Mouse (Mus musculus): Measurements from ENCODE around the gene Ube2n.
"Not testable (repeated sequence)": the region's sequence is repeated elsewhere in the genome, so short reads cannot be mapped to it uniquely, and the experiment has no call there.

Gene Ube2n

DNA sequence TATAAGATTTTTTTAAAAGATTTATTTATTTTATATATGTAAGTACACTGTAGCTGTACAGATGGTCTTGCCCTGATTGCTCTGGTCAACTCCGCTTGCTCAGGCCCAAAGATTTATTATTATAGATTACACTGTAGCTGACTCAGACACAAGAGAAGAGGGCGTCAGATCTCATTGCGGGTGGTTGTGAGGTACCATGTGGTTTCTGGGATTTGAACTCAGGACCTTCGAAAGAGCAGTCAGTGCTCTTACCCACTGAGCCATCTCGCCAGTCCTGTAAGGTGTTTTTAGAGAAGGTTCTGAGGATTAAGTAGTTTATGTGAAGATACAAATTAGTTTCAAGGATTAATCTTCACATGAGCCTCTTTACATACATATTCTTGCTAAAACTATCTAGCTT lies 10.9 kb downstream of the Ube2n start:
- no peak for DNase-seq (ENCODE audit: low read depth)

DNA sequence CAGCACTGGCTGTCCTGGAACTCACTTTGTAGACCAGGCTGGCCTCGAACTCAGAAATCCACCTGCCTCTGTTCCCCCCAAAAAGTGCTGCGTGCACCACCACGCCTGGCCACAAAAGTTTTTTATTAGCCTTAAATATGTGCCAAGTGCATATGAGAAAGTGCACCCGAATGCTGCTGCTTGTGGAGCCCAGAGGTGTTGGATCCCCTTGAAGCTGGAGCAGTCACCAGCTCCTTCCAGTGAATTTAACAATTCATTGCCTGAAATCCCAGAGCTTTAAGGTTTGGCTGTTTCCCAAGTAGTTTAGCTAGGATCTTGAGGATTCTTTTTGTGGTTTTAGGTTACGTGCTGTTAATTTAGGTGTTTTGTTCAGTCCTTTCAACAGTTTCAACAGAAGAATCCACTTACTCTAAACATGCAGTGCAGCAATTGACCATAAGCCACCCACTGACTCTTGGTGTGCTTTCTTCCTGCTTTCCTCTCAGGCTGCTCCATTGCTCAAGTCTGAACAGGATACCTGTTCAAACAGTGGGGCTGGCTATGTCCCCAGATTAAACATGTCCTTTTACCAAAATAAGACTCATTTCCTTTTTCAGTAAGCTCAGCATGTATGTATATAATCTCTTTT lies 11.7 kb downstream of the Ube2n start:
- no peak for DNase-seq (ENCODE audit: low read depth)

DNA sequence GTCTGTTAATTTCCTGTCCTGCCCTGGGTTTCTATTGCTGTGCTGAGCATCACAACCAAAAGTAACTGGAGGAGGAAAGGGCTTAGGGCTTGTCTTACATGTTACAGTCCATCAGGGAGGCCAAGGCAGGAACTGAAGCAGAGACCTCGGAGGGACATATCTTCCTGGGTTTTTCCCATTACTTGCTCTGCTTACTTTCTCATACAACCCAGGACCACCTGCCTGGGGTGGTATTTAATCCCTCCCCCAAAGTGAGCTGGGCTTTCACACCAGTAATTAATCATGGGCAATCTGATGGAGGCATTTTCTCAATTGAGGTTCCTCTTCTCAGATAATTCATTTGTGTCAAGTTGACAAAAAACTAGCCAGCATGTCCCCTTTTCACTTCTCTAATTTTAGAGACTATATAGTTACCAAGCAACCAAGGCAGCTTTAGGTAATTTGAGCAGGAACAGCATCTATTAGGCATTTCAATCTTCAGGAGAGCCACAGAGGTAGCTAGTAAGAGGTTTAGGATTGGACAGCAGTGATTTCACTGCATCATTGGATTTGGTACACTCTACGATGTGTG lies 15.7 kb downstream of the Ube2n start:
- DNase-seq (ENCODE audit: low read depth): no peak

DNA sequence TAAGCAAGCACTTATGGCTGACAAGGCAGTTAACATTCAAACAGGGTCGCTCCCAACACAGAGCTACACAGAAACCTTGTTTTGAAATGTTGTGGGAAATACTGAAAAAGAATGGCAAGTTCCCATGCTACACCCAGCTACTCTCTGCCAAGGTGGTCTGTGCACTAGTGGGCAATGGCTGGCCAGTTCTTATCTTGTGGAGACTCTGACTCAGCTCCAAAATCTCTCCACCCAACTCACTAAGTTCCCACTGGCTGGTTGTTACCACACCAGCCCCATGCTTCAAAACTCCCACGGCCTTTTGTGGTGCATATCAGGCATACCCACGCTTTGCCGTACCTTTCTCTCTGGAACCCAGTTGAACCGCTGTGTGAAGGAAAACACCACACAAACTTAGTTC lies 18.0 kb downstream of the Ube2n start:
- DNase-seq (ENCODE audit: low read depth): no peak

DNA sequence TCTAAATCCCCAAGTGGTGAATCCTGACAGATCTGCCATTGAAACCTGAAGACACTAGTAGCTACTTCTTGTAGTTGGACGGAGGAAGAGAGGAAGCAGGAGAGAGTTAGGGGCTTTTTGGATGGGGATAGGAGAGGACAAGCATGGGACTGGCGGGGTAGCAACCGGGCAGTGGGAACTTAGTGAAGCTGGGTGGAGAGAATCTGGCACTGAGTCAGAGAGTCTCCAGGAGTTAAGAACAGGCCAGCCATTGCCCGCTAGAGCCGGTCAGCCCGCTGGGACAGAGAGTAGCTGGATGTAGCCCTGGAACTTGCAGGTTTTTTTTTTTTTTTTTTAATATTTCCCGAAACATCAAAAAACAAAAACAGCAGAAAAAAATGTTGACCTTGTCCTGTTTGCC lies 18.4 kb downstream of the Ube2n start:
- no peak for DNase-seq (ENCODE audit: low read depth)

DNA sequence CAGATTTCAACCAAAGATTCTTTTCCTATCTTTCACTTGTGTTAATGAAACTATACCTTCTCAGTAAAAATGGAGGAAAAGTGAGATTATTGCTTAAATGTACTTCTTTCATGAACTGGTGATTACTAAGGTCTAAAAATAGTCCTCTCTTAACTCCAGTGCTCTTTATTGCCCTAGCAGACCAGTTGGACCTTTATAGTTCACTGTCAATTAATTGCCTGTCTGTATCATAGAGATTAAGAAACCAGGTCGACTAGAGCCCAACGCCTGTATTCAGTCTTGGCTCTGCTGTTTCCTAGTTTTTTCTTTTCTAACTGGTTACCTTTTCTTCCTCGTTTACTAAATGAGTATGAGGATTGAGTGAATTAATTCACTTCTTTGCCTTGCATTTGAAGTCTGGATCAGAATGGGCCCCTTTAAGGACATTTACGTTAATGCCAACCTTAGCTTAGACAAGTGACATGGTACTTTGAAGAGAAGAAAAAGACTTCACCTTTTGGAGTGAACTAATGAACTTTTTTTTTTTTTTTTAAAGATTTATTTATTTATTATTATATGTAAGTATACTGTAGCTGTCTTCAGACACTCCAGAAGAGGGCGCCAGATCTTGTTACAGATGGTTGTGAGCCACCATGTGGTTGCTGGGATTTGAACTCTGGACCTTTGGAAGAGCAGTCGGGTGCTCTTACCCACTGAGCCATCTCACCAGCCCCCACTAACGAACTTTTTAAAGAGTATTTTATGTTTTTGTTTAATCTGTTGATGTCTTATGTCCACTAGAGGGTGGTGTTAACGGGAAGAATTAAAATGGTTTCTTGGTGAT lies 20.7 kb downstream of the Ube2n start:
- no peak for DNase-seq (ENCODE audit: low read depth)

DNA sequence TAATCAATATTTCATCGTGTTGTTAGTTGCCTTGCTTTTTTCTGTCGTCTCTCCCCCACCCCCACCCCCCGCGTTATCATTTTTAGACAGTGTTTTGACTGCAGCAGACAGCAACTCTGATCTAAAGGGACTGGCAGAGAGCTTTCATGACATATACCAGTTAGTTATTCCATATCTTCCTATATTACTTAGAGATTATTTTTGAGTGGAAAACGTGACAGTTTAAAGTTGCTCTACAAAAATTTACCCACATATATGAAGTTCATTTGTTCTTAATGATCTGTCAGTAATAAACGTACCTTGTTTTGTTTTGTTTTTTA lies 21.2 kb downstream of the Ube2n start:
- no peak for DNase-seq (ENCODE audit: low read depth)

DNA sequence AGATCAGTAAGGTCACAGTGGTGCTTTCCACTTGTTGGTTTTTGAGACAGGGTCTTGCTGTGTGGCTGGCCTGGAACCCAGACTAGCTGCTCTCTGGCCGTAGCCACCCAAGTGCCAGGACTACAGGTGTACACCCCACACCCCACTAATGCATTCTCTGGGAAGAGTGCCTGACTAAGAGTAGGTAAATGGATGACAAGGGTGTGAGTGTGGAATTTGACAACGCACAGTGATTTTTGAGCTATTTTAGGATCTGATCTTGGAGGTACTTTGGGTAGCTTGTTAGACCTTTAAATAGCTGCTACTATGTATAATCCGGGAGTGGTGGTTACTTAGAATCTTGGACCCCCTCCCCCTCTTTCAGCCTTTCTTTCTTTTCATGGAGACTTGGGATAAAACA lies 24.3 kb downstream of the Ube2n start:
- no peak for DNase-seq (ENCODE audit: low read depth)

DNA sequence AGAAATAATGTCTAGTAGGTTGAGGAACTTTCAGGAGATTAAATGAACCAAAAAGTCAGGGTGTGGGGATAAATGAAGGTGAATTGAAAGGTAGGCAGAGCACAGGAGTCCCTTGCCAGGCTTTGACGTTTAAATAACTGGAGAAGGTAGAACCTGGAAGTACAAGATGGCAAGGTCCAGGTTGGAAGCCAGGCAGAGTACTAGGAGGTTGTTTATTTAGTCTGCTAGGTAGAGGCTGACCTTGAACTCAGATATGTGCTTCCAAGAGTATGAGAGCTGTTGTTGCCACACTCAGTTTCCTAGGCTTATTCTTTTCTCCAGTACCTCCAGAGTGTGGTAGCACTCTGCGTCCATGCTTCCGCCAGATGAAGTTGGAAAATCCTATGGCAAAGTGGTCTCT lies 24.9 kb downstream of the Ube2n start:
- DNase-seq (ENCODE audit: low read depth): no peak

DNA sequence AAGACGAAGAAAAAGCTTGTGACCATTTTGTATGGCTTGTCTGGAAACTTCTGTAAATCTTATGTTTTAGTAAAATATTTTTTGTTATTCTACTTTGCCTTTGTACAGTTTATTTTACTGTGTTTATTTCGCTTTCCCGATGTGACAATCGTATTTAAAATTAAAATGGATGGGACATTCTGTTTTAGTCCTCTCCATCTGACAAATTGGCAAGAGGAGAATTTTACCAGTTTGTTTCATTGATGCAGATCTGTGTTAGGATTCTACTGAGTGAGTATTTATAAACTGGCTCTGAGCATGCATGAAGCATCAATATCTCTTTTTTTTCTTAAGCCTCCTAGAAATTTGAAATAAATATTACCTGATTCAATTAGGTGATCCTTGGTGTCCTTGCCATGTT lies 28.0 kb downstream of the Ube2n start:
- DNase-seq (ENCODE audit: low read depth): no peak

DNA sequence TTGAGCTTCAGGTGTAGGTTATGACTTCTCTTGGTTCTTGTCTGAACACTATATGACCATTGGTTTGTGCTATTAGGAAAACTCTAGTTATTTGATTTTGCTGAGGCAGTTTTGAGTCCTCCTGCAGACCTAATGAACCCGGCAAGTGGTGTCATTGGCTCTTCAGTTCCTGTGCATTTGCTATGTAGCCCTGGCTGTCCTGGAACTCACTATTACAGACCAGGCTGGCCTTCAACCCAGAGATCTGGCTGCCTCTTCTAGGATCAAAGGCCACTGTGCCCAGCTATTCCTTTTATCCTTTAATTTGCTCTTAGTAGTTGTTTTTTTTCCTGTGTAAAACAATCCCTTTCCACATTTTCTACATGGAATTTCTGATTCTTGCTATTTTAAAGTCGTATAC lies 28.4 kb downstream of the Ube2n start:
- DNase-seq (ENCODE audit: low read depth): no peak

DNA sequence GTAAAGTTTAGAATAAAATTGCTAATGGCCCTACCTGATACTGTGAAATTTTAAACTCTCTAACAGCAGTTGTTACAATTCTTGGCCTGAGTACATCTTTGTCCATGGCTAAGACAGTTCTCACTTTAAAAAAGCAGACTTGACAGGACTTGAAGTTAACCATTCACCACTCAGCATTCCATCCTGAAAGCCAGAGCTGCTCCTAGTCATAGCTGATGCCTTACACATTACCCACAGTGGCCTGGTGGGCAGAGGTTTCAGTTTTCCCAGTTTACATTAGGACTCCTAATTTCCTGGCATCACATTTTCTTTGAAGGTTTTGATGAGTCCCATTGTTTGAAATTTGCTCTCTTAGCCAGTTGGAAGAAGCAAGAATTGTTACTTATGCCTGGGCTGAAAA lies 29.1 kb downstream of the Ube2n start:
- no peak for DNase-seq (ENCODE audit: low read depth)

DNA sequence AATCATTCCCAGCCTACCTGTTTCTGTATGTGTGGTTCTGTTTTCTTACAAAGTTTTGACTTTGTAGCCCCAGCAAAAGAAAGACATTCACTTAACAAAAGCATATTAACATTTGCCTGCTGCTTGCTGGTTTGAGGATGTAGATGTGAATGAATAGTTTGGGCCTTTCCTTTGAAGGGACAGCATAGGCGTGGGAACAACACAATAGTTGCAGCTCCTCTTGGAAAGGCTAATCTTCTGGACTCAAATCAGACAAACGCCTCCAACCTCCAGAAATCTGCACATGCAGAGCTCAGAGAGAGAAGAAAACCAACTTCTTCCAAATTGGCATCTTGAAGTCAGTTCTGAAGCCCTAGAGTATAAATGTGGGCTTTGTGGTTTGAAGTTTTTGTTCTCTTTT lies 29.7 kb downstream of the Ube2n start:
- DNase-seq (ENCODE audit: low read depth): no peak

DNA sequence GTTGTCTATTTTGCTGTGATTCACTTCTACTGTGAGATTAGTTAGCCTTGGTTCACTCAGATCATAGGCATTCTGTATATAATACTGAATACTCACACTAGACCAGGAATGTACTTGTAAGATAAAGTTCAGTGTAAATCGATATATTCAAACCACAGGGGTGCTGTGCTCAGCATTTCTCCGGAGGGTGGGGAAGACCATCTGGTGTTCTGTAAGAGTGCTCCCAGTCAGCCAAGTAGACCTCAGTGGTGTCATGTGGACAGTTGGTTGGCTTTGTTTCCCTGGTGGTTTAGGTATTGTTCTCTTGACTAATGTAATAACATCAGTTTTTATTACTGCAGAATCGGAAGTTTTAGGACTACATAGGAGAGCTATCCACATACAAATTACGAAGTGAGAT lies 30.1 kb downstream of the Ube2n start:
- no peak for DNase-seq (ENCODE audit: low read depth)

DNA sequence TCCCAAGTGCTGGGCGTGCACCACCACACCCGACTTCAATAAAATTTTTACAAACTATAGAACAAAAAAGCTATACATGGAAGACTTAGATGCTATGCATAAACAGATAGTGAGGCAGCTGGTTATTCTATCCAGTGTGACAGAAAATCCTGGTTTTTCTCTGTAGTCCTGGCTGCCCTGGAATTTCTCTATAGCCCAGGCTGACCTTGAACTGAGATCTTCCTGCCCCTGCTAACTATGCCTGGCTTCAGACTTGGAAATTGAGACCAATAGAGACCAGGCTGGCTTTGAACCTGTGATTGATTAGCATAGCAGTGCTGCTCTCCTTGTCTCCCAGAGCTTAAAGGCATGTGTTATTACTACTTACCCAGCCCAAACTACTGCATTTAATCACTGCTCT lies 31.2 kb downstream of the Ube2n start:
- DNase-seq (ENCODE audit: low read depth): no peak

DNA sequence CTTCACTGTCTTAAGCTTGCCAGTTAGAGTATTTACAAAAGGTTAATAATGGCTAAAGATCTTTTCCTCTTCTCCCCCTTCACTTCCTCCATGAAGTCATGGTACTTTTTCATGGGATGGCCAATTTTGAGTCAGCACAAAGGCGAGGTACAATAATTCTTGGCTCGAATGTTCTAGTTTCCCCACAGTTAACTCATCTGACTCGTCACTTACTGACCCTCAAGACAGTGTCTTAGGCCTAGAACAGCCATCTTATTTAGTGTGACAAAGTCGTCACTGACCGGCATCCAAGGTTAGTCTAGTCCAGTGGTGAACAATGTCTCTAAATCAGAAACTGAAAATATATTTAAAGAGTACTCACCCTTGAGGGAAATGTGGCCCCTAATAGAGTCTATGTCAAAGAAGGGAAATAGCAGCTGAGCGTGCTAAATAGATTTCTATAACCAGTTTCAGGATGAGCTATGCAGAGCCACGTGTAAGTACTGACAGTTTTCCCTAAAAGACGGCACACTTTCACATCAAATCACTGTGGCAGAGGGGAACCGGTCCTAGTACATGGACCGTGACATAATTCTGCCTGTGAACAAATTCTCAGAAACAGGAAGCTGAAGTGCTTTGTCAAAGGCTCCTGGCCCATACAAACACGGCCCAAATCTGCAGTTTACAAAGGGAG lies 33.3 kb downstream of the Ube2n start:
- no peak for DNase-seq (ENCODE audit: low read depth)

DNA sequence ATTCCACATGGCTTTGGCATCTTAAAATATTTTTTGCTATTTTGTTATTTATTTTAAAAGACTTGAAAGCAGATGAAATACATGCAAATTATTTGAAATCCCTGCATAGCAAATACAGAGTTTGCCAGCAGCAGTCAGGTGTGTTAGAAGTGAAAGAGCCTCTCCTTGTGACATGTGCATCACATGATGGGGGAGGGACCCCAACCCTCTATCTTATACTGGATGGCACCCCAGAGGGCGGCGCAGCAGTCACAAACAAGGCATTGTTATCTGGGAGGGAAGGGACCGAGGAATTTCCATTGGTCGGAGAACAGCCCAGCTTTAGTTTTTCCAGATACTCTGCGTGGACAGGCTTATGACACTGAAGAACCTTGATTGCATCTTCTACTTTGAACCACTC lies 34.1 kb downstream of the Ube2n start:
- DNase-seq (ENCODE audit: low read depth): not testable (repeated sequence)

DNA sequence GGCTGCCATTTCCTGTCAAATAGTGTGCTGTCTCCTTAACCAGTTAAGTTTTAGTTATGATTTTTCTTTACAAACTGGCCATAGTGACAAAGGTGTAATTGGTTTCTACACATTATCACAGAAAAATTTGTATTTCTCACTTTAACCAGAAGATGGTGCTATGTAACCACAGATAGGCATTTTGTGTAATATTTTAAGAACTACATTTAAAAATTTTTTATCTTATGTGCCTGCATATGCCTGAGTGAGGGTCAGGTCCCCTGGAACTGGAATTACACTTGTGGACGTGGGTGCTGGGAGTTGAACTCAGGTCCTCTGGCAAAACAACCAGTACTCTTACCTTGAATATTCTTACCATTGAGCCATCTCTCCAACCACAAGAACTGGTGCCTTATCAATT lies 35.6 kb downstream of the Ube2n start:
- DNase-seq (ENCODE audit: low read depth): peak; percentile 75

DNA sequence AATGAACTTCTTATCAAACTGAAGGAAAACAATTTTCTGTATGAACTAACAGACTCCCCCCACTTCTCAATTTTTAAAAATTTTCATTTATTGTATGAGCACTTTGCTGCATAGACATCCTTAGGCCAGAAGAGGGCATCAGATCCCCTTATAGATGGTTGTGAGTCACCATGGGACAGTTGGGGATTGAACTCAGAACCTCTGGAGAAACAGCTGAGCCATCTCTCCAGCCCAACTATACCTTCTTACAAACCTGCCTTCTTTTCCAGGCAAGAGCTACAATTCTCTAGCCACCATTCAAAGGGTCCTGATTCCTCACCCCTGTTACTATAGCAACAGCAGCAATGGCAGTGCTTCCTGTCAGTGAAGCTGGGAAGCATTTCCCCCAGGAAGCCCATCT lies 36.8 kb downstream of the Ube2n start:
- peak; percentile 57 for DNase-seq (ENCODE audit: low read depth)

DNA sequence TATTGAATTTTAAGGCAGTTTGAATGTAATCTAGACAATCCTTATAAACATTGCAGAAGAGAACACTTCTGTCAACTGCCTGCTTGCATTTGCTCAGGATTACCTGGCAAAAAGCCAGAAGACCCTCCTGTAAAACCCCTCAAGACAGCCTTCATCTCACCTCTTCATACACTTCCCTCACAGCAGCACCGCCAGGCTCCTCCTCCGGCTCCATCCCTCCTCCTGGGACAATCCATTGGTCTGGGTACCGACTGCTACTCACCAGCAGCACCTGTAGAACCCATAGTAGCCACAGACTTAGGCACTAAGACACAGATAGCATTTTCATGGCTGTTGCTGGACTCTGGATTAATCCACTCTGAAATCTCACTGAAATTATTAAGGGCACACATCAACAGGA lies 37.4 kb downstream of the Ube2n start:
- DNase-seq (ENCODE audit: low read depth): no peak

DNA sequence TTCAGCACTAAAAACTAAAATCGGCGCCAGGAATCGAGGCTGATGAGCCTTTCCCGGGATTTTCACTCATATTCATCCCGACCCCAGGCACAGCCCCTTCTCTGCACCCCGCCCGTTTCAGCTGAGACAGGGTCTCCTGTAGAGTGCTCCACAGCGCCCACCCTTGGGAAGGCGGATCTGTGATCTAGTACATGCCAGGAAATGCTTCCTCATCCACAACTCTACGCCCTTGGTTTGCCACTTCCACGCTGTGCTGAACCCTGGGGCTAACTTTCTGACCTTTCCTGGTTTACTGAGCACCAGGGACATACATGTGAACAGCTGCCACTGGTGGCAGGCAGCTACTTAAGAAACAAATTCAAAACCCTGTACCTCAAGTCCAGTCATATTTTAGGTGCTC lies 40.9 kb downstream of the Ube2n start:
- DNase-seq (ENCODE audit: low read depth): no peak

DNA sequence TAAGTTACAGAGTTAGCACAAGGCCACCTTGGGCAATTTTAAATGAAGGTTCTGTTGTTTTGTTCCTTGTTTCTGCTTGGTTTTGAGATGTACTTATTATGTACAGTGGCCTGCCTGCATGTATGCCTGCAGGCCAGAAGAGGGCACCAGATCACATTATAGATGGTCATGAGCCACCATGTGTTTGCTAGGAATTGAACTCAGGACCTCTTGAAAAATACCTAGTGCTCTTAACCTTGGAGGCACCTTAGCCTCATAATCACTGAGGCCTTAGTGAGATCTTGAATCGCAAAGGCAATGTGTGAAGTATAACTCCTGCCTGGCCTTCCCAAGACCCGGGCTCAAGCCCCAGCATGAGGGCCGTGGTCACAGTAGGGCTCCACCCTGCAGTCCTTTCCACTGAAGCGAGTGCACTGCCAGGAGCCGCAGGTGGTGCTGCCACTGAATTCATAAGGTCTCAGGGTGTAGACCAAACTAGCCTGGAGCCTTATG lies 42.4 kb downstream of the Ube2n start:
- DNase-seq (ENCODE audit: low read depth): peak; percentile 73

DNA sequence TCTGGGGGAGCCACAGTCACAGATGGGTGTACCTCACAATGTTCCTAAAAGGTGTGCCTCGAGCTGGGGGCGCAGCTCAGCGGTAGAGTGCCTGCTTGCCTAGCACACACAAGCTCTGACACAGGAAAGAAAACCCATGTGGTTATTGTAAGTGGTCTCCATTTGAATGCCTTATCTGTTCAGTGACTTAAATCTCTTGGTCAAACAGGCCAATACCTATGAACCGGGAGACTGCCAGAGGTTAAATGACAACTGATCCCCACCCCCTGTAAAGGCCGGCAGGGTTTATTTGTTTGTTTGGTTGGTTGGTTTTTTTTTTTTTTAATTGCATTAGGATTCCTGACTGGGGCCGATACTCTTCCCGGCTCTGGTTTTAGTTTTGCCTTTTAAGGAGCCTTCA lies 44.5 kb downstream of the Ube2n start:
- no peak for DNase-seq (ENCODE audit: low read depth)
